Comparison of ENCODE assay signal across 13 mouse cellular contexts in genomic region chr15:83142861-83143260, GRCm38 (mm10). TPM values are rescaled to one million over a fixed set of nuclear protein-coding genes. Genes with fewer than 3 reads are reported as not detected.
DNase-seq lines count a peak whose midpoint lies in the region; ATAC-seq and TF ChIP-seq lines count a peak whose summit lies in the region.
"Had no signal": no experiment of that assay in that cellular context is flagged by ENCODE, and none has a peak within 500 bp of the region (broad histone marks: within the 10 kb centered on the region; RNA-seq: fewer than 3 reads in every experiment).

No protein-coding gene starts in this region.

- H3K9me3 ChIP-seq in forebrain, postnatal 0 days (ENCODE audit: low read length), result no peaks in the 10 kb centered on the region

- peak; percentile 29 for ATAC-seq in forebrain, postnatal 0 days
- ATAC-seq: inflammation-experienced regulatory T-cells, adult 6 months had no signal

- TF ChIP-seq POLR2A in kidney, adult 2 months (IDR thresholded peaks at IDR 0.05; ENCODE audit: low read depth, low read length), result no peak

- intact Hi-C loops in gastrocnemius, adult 2 months (cut with DNase I), result no loop called here
- intact Hi-C loops in gastrocnemius, postnatal 14 days (cut with DNase I; ENCODE audit: low total_unique reads), result no loop called here
- intact Hi-C loops in left cerebral cortex, postnatal 14 days (cut with DNase I), result no loop called here
- intact Hi-C loops in left cerebral cortex, postnatal 10 days (cut with DNase I), result no loop called here

- no peak for TF ChIP-seq CTCF in gastrocnemius, adult 2 months (IDR thresholded peaks at IDR 0.05)
- TF ChIP-seq CTCF in forebrain, postnatal 0 days (IDR thresholded peaks at IDR 0.05; ENCODE audit: low read depth), result no peak
- no peak for TF ChIP-seq CTCF in kidney, adult 2 months (conservative IDR thresholded peaks at IDR 0.05; ENCODE audit: insufficient read depth, insufficient read length, low read depth, low read length)

- H3K36me3 ChIP-seq in forebrain, postnatal 0 days (ENCODE audit: insufficient read depth), result peaks cover 10% of the 10 kb centered on the region
- H3K36me3 ChIP-seq in kidney, adult 2 months (ENCODE audit: control insufficient read depth, insufficient read depth, low read length), result no peaks in the 10 kb centered on the region; the same call in 1 of the 2 replicates

- no peaks in the 10 kb centered on the region for H3K27me3 ChIP-seq in forebrain, postnatal 0 days (ENCODE audit: insufficient read depth, low read length)
- H3K27me3 ChIP-seq in kidney, adult 2 months (replicated peaks; ENCODE audit: control insufficient read depth, insufficient read depth, low read length), result no peaks in the 10 kb centered on the region
- H3K27me3 ChIP-seq: CH12.LX had no signal

- peak overlapping the region; percentile 74 for H3K27ac ChIP-seq in gastrocnemius, adult 2 months
- no peak overlapping the region for H3K27ac ChIP-seq in forebrain, postnatal 0 days (ENCODE audit: low read depth, low read length)
- H3K27ac ChIP-seq in kidney, adult 2 months (ENCODE audit: insufficient read depth, low read depth, low read length), result no peak overlapping the region

- 17% methylated on average over 5 of the region's 5 CpGs for WGBS in forebrain, postnatal 0 days
- 42% methylated on average over 5 of the region's 5 CpGs for WGBS in kidney, adult 2 months

- H3K4me3 ChIP-seq in gastrocnemius, adult 2 months, result no peak overlapping the region
- no peak overlapping the region for H3K4me3 ChIP-seq in forebrain, postnatal 0 days (ENCODE audit: low read depth, low read length)
- no peak overlapping the region for H3K4me3 ChIP-seq in kidney, adult 2 months (ENCODE audit: insufficient read depth, low read depth, low read length)

- H3K4me2 ChIP-seq in forebrain, postnatal 0 days (ENCODE audit: low read depth), result no peak overlapping the region

- no peak overlapping the region for H3K9ac ChIP-seq in forebrain, postnatal 0 days

- no peak for DNase-seq in gastrocnemius, adult 2 months
- no peak for DNase-seq in gastrocnemius, postnatal 14 days
- peak; percentile 44 to 78 for DNase-seq in left cerebral cortex, postnatal 14 days (ENCODE audit: low spot score in 2 of 2)
- DNase-seq in left cerebral cortex, postnatal 10 days (ENCODE audit: extremely low spot score in 1 of 2, low spot score in 2 of 2), result no peak
- peak; percentile 91 for DNase-seq in Muller cell, postnatal 12 days (ENCODE audit: inconsistent ontology term)
- no peak for DNase-seq in forebrain, postnatal 0 days
- no peak for DNase-seq in kidney, adult 2 months
- DNase-seq in adipocyte (ENCODE audit: low spot score), result no peak
- DNase-seq: adrenal gland, adult 2 months; cerebellum, adult 9-11 months; thymus, postnatal 25 days had no signal

- H3K4me1 ChIP-seq in forebrain, postnatal 0 days (ENCODE audit: insufficient read depth), result peaks cover 3% of the 10 kb centered on the region; the same call in 1 of the 2 replicates
- peaks cover 12% of the 10 kb centered on the region; the same call in 1 of the 2 replicates for H3K4me1 ChIP-seq in kidney, adult 2 months (ENCODE audit: control insufficient read depth, insufficient read depth, low read length)

RNA-seq across cellular contexts. Expression of gene Poldip3, which starts 6.3 kb away (rescaled TPM):
- total RNA-seq in gastrocnemius, adult 2 months (2021), result 10 to 100 TPM; 16.0 to 16.3 TPM
- 10 to 100 TPM; 25.8 to 26.5 TPM for total RNA-seq in gastrocnemius, postnatal 14 days (2021)
- total RNA-seq in left cerebral cortex, postnatal 14 days (2021), result 10 to 100 TPM; 84.2 to 88.4 TPM
- total RNA-seq in left cerebral cortex, postnatal 10 days (2021), result 10 to 100 TPM; 85.9 to 86.5 TPM
- total RNA-seq in forebrain, postnatal 0 days (2014; rRNA removed), result 86.6 and 100 TPM in 2 replicates
- 95.9 and 103 TPM in 2 replicates for polyA plus RNA-seq in forebrain, postnatal 0 days (2015; fragmentation: Nextera tagmentation; extraction: Ambion mirVana)
- polyA plus RNA-seq in kidney, adult 2 months (2012; rRNA removed), result 45.9 and 47.2 TPM in 2 replicates

RNA-seq across cellular contexts. Expression of gene Rrp7a, which starts 20.3 kb away (rescaled TPM):
- total RNA-seq in gastrocnemius, adult 2 months (2021), result 10 to 100 TPM; 34.3 to 41.3 TPM
- total RNA-seq in gastrocnemius, postnatal 14 days (2021), result 10 to 100 TPM; 40.2 to 41.2 TPM
- total RNA-seq in left cerebral cortex, postnatal 14 days (2021), result 100 to 1,000 TPM; 131 to 151 TPM
- total RNA-seq in left cerebral cortex, postnatal 10 days (2021), result 100 to 1,000 TPM; 122 to 128 TPM
- 104 and 122 TPM in 2 replicates for total RNA-seq in forebrain, postnatal 0 days (2014; rRNA removed)
- polyA plus RNA-seq in forebrain, postnatal 0 days (2015; fragmentation: Nextera tagmentation; extraction: Ambion mirVana), result 89.5 and 94.9 TPM in 2 replicates
- 110 and 126 TPM in 2 replicates for polyA plus RNA-seq in kidney, adult 2 months (2012; rRNA removed)

RNA-seq across cellular contexts. Expression of gene Cyb5r3, which starts 29.5 kb away (rescaled TPM):
- 10 to 100 TPM; 39.2 to 43.1 TPM for total RNA-seq in gastrocnemius, adult 2 months (2021)
- 10 to 100 TPM; 69.1 to 74.4 TPM for total RNA-seq in gastrocnemius, postnatal 14 days (2021)
- total RNA-seq in left cerebral cortex, postnatal 14 days (2021), result 10 to 100 TPM; 67.9 to 69.6 TPM
- 10 to 100 TPM; 91.1 to 94.6 TPM for total RNA-seq in left cerebral cortex, postnatal 10 days (2021)
- total RNA-seq in forebrain, postnatal 0 days (2014; rRNA removed), result 81.2 and 92.5 TPM in 2 replicates
- 88.3 and 149 TPM in 2 replicates for polyA plus RNA-seq in forebrain, postnatal 0 days (2015; fragmentation: Nextera tagmentation; extraction: Ambion mirVana)
- polyA plus RNA-seq in kidney, adult 2 months (2012; rRNA removed), result 197 and 230 TPM in 2 replicates

RNA-seq across cellular contexts. Expression of gene Serhl, which starts 53.6 kb away (rescaled TPM):
- total RNA-seq in gastrocnemius, adult 2 months (2021), result 10 to 100 TPM; 22.8 to 29.1 TPM
- 10 to 100 TPM; 31.9 to 32.5 TPM for total RNA-seq in gastrocnemius, postnatal 14 days (2021)
- 1 to 10 TPM; 8.9 to 9.9 TPM for total RNA-seq in left cerebral cortex, postnatal 14 days (2021)
- 10 to 100 TPM in 1 of 2 experiments, 1 to 10 TPM in 1; 6.6 to 10.2 TPM for total RNA-seq in left cerebral cortex, postnatal 10 days (2021)
- 7.2 and 11.9 TPM in 2 replicates for total RNA-seq in forebrain, postnatal 0 days (2014; rRNA removed)
- polyA plus RNA-seq in forebrain, postnatal 0 days (2015; fragmentation: Nextera tagmentation; extraction: Ambion mirVana), result 39.1 and 42.6 TPM in 2 replicates
- 106 and 124 TPM in 2 replicates for polyA plus RNA-seq in kidney, adult 2 months (2012; rRNA removed)

Comparison
In these comparisons a context has a peak if more than half of its experiments do, and no peak if none do; other contexts are left out.
1. DNase-seq: peak in left cerebral cortex, postnatal 14 days (2 of 2) and Muller cell, postnatal 12 days (single experiment); none in gastrocnemius, adult 2 months (single experiment), gastrocnemius, postnatal 14 days (single experiment), left cerebral cortex, postnatal 10 days (0 of 2), forebrain, postnatal 0 days (single experiment), kidney, adult 2 months (single experiment) and adipocyte (single experiment).